Mouse (Mus musculus): ENCODE measurements around the gene Irx2.

Gene Irx2

DNA sequence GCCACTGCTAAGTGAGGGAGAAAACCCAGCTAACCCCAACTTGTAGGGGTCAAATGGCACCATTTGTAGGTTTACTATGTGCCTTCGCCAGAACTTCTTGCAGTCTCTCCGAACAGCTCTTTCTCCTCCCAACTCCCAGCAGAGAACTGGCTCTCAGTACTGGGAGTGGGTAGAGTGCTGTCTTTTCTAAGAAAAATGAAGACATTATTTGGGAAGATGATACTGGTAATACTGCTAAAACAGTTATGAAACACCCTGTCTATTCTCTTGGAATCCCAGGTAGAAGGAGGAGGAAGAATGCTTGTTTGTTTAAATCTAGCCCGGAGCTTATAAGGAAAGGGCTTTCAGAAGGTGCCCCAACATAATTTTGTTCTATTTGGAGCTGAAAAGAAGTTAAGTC, 8.9 kb downstream of the Irx2 start:
- no peak for DNase-seq

DNA sequence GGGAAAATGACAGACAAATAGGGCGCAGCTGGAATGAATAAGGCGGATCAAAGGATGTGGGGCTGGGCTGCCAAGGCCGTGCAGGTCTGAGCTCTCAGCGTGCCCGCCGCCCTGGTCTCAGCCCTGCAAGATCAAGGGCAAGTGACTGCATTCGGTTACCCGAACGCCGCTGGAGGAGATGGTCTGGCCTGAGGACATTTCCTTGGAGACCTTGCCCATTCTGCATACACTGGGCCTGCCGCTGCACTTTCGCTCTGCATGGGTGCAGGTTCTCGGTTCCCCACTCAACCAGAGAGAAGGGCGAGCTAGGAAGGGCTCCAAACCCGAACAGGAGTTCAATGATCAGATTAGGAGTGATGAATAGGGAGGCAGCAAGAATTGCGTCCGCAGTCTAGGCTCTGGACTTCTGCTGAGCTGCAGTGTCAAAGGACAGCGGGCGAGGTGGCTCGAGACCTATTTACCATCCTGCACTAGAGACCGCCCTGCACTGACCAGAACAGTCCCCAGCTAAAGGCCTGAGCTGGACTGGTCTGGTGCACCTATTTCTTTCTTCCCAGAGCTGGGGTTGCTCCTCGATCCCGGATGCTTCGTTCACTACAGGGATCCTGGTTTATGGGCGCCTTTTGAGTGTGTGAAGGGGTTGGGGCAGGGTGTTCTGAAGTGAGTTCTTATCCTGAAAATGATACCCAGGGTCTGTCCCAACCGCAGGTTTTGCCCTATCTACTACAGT, 9.9 kb downstream of the Irx2 start:
- DNase-seq, result no peak

DNA sequence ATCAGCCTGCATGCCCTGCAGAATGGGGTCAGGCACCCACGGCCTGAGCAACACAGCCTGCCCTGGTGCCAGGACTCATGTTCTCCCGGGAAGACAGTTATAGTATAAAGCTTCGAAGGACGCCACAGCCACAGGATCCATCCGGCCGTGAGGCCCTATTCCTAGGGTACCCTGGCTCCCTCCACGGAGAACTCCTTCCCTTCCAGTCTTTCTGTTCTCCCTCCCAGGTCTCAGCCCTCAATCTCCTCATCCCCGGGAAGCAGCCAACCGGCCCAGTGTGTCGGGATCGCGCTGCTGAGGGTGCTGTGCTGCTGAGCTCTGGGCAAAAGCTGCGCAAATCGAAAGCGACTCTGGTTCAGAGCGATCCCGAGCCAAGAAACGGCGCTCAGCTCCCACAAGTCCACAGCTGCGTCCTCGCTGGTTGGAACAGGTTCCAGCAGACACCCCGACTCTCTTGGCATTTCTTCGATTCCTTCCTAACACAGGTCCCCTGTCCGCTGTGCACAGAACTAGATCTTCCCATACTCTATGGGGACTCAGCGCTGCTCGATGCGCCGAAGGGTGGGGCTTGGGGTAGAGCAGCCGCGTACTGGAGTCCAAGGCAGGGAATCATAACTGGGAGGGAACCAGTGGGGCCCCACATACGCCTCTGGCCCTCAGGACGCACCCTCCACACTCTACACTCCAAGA, 11.0 kb downstream of the Irx2 start:
- no peak for DNase-seq

DNA sequence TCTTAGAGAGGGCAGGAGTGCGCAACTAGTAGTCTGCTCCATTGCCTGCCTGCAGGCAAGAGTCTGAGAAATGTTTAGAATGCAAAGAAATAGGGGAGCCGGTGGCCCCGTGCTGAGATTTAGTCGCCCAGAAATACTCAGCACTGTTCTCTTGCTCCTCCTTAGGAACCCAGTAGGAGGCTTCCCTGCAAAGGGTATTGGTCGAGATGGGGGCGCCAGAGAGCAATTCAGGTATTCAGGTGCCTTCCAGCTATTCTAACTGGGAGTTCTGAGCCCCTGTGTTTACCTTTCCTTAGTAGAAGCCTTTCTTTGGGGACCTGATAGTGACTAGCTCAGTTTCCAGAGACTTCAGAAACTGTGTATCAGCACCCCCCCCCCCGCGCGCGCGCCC, 11.5 kb downstream of the Irx2 start:
- DNase-seq, result no peak

DNA sequence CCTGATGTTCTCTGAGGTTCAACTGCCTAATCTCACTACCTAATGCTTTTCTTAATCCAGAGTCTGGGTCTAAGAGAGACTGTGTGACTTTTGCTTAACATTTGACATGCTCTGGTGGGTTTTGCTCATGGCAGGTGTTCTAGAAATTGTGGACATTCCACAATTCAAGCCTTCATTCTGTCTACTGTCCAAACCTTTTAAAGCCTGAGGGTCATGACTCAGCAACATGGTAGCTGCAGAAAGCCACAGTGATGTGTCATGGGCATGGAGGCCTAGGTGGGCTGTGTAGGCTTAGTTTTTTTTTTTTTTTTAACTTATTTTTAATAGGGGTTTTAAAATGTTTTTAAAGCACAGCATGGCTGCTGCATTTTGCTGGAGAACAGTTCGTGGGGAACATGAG, 27.8 kb downstream of the Irx2 start:
- no peak for DNase-seq

DNA sequence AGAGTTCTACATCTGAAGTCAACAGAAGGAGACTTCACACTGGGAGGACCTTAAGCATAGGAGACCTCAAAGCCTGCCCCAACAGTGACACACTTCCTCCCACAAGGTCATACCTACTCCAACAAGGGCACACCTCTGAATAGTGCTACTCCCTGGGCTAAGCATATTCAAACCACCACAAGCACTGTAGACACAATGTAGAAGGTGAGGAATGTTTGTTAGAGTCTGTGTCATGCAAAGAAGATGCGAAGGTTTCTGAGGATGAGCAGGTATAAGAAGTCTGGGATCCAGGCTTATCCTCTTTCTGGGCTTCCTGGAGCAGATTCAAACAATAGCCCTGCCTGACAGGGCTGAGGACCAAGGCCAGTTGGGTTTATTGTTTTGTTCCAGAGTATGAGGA, 47.2 kb downstream of the Irx2 start:
- no peak for DNase-seq
